Mouse (Mus musculus): Measurements from ENCODE around the gene Cep128. TPM values are rescaled to one million over a fixed set of nuclear protein-coding genes. Genes with fewer than 3 reads are reported as not detected.
A peak's percentile ranks its signal among the peaks of the same experiment; 100 is the strongest.

Gene Cep128
- total RNA-seq, 4 experiments from 2014 or later = 4.9 to 8.1 (median 6.9) TPM

DNA sequence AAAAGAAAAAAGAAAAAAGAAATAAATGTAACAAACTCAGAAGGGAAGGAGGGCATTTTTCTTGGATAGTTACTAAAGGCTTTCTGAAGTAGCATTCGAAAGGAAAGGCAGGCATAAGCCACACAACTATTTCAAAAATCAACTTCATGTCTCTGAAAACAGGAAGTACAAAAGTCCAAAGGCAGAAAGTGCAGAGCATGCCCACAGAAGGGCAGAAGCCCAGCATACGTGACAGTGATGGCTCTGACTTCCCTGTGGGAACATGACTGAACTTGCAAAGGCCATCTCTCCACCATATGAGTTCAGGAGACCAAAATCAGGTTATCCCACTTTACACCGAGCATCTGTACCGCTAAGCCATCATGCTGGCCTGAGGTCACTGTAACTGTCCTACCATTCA lies 71.6 kb downstream of the Cep128 start:
- DNase-seq (ENCODE audit: low spot score in 2 of 2) = no peak

DNA sequence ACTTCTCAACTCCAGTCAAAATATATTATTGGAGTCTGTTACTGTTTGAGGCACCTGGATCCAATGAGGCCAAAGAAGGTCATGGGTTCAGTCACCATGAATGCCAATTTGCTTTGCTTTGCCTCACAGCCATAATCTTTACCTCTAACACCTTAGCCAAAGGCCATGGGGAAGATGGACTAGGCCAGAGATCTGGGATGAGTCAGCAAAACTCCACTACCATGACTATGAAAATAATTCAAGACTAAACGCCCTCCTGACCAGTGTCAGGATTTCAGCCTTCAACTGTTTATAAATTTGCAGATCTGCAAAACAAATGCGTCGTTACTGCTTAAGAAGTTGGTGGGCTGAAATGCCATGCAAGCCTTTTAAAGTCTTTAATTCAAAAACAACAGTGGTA lies 76.5 kb downstream of the Cep128 start:
- DNase-seq (ENCODE audit: low spot score in 2 of 2) = no peak

GRCm38 (mm10) chr12:91305769-91306168 lies 78.4 kb downstream of the Cep128 start:
- no peak for DNase-seq (ENCODE audit: low spot score in 2 of 2)

DNA sequence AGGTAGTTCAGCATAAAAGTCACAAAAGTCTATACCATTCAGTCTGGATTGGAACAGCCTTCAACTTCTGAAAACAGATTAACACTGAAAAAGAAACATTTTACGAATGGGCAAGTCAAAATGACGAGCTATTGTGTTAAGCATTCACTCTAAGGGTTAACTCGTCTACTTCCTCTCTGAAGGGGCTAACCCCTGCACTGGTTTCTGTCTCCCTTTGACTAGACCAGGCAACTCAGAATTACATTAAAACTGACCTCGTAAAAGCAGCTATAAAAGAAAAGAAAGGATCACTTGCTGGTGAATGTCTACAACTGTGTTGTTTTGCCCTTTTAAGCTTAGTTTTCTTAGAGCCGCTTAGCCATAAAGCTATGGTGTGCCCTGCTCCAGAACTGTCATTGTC lies 79.2 kb downstream of the Cep128 start:
- no peak for DNase-seq (ENCODE audit: low spot score in 2 of 2)

DNA sequence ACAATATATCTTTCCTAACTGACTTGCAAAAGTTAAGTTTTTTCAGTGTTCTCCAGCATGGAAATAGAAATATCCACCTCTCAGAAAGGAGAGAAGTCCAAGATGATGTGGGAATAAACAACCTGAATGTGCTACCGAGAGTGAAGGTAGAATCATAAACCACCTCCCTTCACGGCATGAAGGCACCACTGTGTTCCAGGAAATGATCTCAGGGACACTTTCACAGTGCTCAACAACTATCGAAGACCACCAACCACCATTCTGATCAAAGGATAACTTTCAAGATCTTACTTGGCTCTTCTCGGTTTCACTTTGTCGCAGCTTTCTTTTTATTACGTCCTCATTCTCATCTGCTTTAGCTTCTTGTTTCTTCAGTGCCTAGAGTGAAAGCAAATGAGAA lies 85.5 kb downstream of the Cep128 start:
- no peak for DNase-seq (ENCODE audit: low spot score in 2 of 2)

DNA sequence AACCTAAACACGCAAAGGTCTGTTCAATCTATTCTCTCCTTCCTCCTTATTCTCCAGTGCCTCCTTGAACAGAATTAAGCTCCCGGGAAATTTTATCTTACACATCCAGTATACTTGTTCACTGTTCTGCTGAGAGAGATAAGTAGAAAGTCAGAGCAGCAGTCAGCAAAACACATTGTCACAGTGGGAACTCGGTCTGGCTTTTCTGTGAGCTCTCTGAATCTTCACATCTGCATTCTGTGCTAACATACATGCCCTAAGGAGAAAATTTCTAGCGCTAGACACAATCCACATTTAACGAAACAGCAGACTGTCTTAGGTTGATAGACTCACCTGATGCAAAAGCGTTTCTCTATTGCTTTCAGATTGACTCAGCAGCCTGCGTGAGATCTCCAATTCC lies 88.3 kb downstream of the Cep128 start:
- no peak for DNase-seq (ENCODE audit: low spot score in 2 of 2)

DNA sequence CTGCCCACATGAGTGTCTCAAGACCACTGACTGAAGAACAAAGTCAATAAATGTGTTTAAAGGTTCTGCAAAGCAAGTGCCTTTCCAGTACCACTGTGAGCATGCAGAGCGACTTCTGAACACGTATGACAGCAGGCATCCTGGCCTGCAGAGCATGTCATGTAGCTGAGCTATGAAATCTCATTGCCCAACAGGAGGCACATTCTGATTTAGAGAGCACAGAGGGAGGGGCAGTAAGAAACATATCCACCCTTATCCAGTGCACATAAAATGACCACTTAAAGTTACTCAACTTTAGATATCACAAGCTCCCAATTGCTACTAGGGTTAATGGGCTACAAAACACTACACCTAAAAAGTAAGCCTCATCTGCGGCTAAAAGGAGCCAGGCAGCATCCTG lies 88.8 kb downstream of the Cep128 start:
- DNase-seq (ENCODE audit: low spot score in 2 of 2) = no peak

GRCm38 (mm10) chr12:91273936-91274335 lies 110.3 kb downstream of the Cep128 start:
- DNase-seq (ENCODE audit: low spot score in 2 of 2) = no peak

DNA sequence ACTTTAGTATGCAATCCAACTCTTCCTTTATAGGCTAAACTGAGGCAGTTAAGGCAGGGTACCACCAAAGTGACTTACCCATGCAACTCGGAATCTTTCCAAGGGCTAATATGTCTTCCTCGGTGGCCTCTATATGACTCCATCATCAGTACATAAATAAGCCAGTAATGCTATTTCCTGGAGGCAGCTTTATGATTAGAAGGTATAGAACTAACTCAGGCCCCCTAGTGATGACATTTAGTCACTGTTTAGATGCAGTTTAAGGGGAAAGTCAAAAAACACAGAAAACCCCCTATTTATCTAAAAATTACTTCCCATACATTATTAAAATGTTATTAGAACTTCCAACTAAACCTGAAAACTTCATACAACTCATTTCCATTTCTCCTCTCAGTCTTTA lies 114.6 kb downstream of the Cep128 start:
- DNase-seq (ENCODE audit: low spot score in 2 of 2) = no peak

GRCm38 (mm10) chr12:91268974-91269373 lies 115.2 kb downstream of the Cep128 start:
- DNase-seq (ENCODE audit: low spot score in 2 of 2) = no peak

DNA sequence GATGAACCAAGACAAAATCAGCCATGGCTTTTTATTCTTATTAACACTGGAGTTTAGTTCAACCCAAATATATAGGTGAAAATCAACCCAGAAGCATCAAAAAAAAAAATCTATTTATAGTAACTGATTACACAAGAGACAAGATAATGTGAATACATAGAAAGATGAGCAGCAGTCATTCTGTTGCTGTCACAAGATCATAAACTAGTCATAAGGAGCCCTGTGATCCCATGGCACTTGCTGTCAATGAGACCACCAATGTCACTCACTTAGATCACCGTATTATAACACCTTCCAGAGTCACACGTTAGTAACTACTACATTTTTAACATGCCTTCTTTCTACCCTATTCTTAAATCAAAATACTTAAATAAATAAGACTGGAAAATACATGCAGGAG lies 118.2 kb downstream of the Cep128 start:
- no peak for DNase-seq (ENCODE audit: low spot score in 2 of 2)

DNA sequence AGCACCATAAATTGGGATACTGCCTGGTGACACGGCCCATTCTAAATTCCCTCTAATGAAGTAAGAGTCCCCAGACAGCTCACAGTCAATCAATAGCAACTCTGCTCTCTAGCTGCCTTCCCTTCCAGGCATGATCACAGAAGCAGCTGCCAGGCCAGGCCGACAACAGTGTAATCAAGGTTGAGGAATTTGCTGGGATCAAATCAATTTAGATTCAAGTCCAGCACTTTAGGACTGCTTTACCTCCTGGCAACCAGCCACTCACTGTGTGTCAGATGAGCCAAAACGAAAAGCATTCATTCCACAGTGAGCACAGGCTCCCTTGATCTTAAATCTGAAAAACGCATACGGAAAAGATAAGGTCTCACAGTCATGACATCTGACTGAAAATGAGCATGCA lies 118.7 kb downstream of the Cep128 start:
- DNase-seq (ENCODE audit: low spot score in 2 of 2) = no peak

- no peak for DNase-seq (ENCODE audit: low spot score in 2 of 2)
Observed at GRCm38 (mm10) chr12:91264828-91265355, 119.3 kb downstream of the Cep128 start.

GRCm38 (mm10) chr12:91263705-91264104 lies 120.5 kb downstream of the Cep128 start:
- DNase-seq (ENCODE audit: low spot score in 2 of 2) = no peak

DNA sequence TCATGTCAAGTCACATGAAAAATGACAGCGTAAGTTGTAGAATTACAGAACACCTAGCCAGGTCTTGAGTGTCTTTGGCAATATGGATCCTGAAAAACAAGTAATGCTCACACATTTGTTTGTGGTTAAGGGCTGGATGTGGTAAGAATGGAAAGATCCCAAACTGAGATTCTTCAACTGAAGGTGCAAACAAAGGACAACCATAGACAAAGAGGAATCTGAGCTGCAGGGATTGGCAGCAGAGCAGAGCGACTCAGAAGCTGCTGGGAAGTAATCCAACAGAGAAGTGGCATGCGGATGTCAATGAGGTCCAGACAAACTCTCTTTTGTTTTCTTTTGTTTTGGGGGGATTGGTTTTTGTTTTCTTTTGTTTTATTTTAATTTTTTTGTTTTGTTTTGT lies 121.4 kb downstream of the Cep128 start:
- DNase-seq (ENCODE audit: low spot score in 2 of 2) = no peak

GRCm38 (mm10) chr12:91256334-91256733 lies 127.9 kb downstream of the Cep128 start:
- DNase-seq (ENCODE audit: low spot score in 2 of 2) = no peak

DNA sequence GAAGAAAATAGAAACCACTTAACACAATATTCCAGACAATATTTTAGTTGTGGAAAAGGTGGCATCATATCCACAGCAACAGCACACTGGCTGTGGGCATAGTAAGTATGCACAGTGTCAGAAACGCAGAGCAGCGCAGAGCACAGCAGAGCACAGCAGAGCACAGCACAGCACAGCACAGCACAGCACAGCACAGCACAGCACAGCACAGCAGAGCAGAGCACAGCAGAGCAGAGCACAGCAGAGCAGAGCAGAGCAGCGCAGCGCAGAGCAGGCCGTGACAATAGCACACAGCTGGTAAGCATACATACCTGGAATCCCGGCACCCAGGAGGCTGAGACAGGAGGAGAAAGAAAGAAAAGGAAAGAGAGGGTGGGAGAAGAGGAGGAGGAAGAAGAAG lies 129.4 kb downstream of the Cep128 start:
- no peak for DNase-seq (ENCODE audit: low spot score in 2 of 2)

DNA sequence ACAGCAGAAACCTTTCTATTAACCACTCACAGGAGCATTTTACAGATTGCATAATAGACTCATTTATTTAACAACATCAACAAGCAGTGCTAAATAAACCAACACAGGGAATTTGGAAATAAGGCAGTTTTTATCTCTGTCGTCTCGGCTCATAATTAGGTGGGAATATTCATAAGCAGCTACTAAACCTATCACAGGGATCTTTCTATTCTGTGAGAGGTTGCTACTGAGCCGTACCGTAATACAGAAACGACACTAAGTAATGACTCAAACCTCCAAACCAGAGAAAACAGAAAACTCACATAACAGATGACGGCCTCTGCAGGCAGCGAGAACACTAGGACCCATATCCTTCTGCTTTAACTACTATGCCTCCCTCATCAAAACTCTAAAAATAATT lies 163.6 kb downstream of the Cep128 start:
- no peak for DNase-seq (ENCODE audit: low spot score in 2 of 2)

DNA sequence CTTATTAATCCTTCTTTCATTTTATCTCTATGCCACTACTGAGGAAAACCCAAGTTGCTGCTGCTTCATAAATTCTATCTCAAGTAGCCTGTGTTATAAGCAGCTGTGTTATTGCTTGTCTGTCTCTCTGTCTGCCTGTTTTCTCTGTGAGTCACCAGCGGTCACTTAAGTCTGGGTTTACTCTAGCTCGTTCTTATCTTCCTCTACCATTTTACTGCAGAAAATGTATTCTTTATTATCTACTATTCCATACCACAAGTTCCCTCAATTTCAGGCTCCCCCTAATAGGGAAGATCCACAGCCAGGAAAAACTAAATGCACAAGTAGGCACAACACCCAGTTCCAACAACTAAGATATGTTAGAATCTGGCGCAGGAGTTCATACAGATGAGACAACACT lies 178.7 kb downstream of the Cep128 start:
- DNase-seq (ENCODE audit: low spot score in 2 of 2) = no peak

DNA sequence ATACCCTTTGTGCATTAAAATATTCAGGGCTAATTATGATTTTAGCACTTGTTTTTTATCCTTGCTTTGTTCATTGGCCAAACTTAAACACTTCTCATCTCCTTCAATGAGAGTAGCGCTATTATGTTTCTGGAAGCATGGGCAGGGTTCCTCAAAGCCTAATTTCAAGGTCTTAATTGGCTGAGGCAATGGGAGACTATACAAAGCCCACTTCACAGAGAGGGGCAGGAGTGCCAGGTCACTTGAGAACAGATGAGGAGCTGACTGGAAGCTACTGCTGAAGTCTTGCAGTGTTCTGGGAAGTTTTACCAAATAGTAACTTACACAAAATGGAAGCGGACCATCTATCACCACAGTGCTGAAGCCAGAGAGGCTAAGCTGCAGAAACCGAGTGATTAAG lies 179.9 kb downstream of the Cep128 start:
- DNase-seq (ENCODE audit: low spot score in 2 of 2) = peak; percentile 12 to 25

GRCm38 (mm10) chr12:91202496-91202895 lies 181.7 kb downstream of the Cep128 start:
- DNase-seq (ENCODE audit: low spot score in 2 of 2) = no peak

- DNase-seq (ENCODE audit: low spot score in 2 of 2) = no peak
Observed at GRCm38 (mm10) chr12:91189111-91189510, 195.1 kb downstream of the Cep128 start.

- DNase-seq (ENCODE audit: low spot score in 2 of 2) = no peak
Observed at GRCm38 (mm10) chr12:91185564-91185963, 198.6 kb downstream of the Cep128 start.

GRCm38 (mm10) chr12:91184616-91185015 lies 199.6 kb downstream of the Cep128 start:
- DNase-seq (ENCODE audit: low spot score in 2 of 2) = no peak

Data from layer of hippocampus, adult 8-10 months (tissue).